Mouse (Mus musculus): ENCODE results near the gene Pimreg. TPM values are rescaled to one million over a fixed set of nuclear protein-coding genes. Genes with fewer than 3 reads are reported as not detected.

The Pimreg gene
- polyA plus RNA-seq, 1 experiment from 2014 or later, result 131 TPM

DNA sequence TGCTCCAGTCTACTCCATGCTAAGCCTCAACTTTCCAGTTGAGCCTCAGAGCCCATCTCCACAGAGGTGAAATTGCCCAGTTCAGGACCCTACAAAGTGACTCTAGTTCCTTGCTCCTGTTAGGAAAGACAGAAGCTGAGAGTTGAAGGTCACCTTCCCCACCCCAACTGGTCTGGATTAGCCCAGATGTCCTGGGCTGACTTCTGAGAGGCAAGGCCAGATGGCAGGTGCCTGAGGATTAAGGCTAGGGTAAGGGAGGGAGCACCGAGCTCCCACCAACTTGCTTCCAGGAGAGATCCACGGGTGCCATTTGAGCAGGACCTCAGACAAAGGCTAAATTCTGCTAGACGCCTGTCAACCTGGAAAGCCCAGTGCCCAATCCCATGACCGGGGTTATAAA lies 9.7 kb upstream of the Pimreg start:
- H3K36me3 ChIP-seq, result no peaks in the 10 kb centered on the region
- H3K9me3 ChIP-seq (replicated peaks), result no peaks in the 10 kb centered on the region
- H3K27ac ChIP-seq, result no peak overlapping the region
- H3K4me2 ChIP-seq, result no peak overlapping the region
- H3K27me3 ChIP-seq, result peaks cover 37% of the 10 kb centered on the region
- no peak overlapping the region for H3K4me3 ChIP-seq (replicated peaks)
- WGBS, result 86% methylated on average over 4 of the region's 4 CpGs
- ATAC-seq (replicated peaks; ENCODE audit: low FRiP score), result no peak
- H3K9ac ChIP-seq, result no peak overlapping the region
- H3K4me1 ChIP-seq, result 0 out of 2 replicates have a peak, but pooled peaks cover 4% of the 10 kb centered on the region

DNA sequence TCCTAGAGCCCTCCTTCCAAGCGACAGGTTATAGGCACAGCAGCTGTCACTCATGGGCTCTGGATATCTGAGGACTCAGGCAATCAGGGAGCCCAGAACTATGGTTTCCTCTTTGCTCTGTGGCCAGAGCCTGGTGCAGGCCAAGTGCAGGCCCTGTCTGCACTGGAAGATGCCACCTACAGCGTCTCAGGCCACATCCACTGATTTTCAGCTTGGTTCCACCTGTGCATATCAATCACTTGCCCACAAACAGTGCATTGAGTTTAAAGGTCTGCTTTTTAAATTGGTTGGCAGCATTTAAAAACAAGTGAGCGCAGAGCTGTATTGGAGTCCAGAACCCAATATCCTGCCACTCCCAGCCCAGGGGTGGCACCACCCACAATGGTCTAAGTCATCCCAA lies 9.2 kb upstream of the Pimreg start:
- WGBS, result 93% methylated on average over 3 of the region's 3 CpGs
- Histone ChIP-seq H3K9me3 (replicated peaks) (no peaks in the 10 kb centered on the region), H3K4me2 (no peak overlapping the region), H3K4me3 (replicated peaks) (no peak overlapping the region), H3K27ac (no peak overlapping the region), H3K9ac (no peak overlapping the region), H3K36me3 (no peaks in the 10 kb centered on the region), H3K4me1 (0 out of 2 replicates have a peak, but pooled peaks cover 4% of the 10 kb centered on the region), H3K27me3 (peaks cover 34% of the 10 kb centered on the region)
- ATAC-seq (replicated peaks; ENCODE audit: low FRiP score), result no peak

GRCm38 (mm10) chr11:72037409-72037808 lies 4.4 kb upstream of the Pimreg start, which contains the start of gene Aipl1:
Aipl1 (minus strand) TSS chr11:72037509.
- Histone ChIP-seq H3K4me3 (replicated peaks) (no peak within 1 kb of the TSS), H3K9me3 (replicated peaks) (no peaks in the 10 kb centered on the region), H3K27ac (no peak within 1 kb of the TSS), H3K27me3 (peaks cover 14% of the 10 kb centered on the region), H3K4me2 (no peak within 1 kb of the TSS), H3K36me3 (no peaks in the 10 kb centered on the region), H3K4me1 (peaks cover 14% of the 10 kb centered on the region), H3K9ac (no peak within 1 kb of the TSS)
- 68% methylated on average over 4 of the region's 4 CpGs for WGBS
- ATAC-seq (replicated peaks; ENCODE audit: low FRiP score), result no peak

GRCm38 (mm10) chr11:72037996-72038395 lies 3.8 kb upstream of the Pimreg start:
- peaks cover 19% of the 10 kb centered on the region for H3K4me1 ChIP-seq
- H3K4me3 ChIP-seq (replicated peaks), result no peak overlapping the region
- no peak overlapping the region for H3K9ac ChIP-seq
- H3K27me3 ChIP-seq, result peaks cover 14% of the 10 kb centered on the region
- H3K27ac ChIP-seq, result no peak overlapping the region
- no peaks in the 10 kb centered on the region for H3K36me3 ChIP-seq
- H3K9me3 ChIP-seq (replicated peaks), result no peaks in the 10 kb centered on the region
- ATAC-seq (replicated peaks; ENCODE audit: low FRiP score), result no peak
- 7% methylated on average over 4 of the region's 4 CpGs for WGBS
- no peak overlapping the region for H3K4me2 ChIP-seq

DNA sequence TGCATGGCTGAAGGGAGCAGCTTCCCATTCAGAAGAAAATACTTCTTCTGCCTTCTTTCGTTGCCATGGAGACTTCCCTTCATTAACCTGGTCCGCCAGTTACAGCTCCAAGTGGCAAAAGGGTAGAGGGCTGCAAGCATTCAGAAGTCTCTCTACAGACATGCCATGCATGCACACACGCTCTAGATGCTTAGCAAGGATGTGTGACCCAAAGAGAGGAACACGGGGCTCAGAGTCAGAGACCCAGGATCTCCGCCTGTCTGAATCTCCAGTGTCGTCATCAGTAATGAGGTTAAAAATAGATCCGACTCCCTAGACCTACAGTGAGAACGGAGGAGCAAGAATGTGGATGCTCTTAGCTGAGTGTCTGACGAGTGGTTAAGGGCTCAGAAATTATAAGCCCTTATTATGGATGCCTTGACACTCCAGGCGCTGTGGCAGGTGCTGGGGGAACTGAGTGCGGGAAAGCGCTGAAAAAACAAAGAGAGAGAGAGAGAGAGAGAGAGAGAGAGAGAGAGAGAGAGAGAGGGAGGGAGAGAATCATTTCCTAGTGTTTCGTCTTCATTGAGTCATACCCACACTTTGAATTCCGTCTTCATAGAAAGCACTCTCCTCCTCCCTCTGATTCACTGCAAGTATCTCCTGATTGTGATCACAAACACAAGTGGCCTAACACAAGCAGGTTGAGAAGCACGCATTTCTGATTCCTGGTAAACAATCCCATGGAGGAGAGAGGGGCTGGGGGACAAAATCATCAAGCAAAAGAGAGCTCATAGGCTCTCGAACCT lies 2.0 kb upstream of the Pimreg start:
- no peak overlapping the region for H3K4me3 ChIP-seq (replicated peaks)
- no peak overlapping the region for H3K27ac ChIP-seq
- H3K9me3 ChIP-seq (replicated peaks), result no peaks in the 10 kb centered on the region
- WGBS, result 41% methylated on average over 16 of the region's 16 CpGs
- peaks cover 14% of the 10 kb centered on the region for H3K27me3 ChIP-seq
- H3K4me1 ChIP-seq, result peaks cover 37% of the 10 kb centered on the region
- H3K9ac ChIP-seq, result no peak overlapping the region
- H3K4me2 ChIP-seq, result no peak overlapping the region
- ATAC-seq (replicated peaks; ENCODE audit: low FRiP score), result no peak
- peaks cover 2% of the 10 kb centered on the region for H3K36me3 ChIP-seq

DNA sequence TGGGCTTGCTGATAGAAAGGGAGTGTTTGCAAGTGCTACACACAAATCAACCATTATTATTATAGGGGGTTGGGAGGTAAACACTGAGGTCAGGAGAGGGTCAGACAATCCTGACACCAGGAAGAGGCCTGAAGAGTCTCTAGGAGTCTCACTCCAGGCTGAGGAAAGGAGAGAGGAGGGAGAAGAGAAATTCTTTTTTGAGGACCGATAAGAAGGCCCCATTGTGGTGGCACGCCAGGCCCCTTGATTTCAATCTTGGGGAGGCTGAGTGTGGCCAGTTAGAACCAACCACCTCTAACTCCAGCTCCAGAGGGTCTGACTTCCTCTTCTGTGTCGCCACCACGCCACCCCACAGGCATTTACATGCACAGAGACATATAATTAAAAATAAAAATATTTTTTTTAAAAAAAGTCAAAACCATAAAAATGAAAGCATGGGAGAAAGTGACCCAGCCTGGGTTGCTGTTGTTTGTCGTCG lies 503 bp upstream of the Pimreg start:
- peak; percentile 3; the same call in 1 of the 2 replicates for ATAC-seq (replicated peaks; ENCODE audit: low FRiP score)
- WGBS, result 13% methylated on average over 6 of the region's 6 CpGs

DNA sequence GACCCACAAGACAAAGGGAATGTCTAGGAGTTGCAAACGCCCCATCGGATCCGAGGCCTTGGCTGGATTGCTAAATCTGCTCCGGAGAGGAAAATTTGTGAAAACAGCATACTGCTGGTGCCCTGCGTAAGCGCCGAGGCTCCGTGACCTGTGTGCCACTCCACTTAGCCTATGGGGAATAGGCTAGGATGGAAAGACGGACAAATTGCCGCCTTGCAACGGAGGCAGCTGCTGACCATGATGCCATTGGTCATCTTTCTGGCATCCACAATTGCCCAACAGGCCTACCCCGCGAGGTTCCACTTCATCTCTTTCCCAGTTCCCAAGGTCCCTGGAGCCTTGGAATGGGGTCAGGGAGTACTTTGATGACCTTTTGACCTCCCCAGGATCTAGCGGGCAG lies 799 bp downstream of the Pimreg start:
- Histone ChIP-seq H3K36me3 (peaks cover 28% of the 10 kb centered on the region), H3K9ac (peak overlapping the region; percentile 59), H3K4me3 (replicated peaks) (peak overlapping the region; percentile 68), H3K4me2 (peak overlapping the region; percentile 88), H3K9me3 (replicated peaks) (no peaks in the 10 kb centered on the region), H3K4me1 (peaks cover 40% of the 10 kb centered on the region), H3K27me3 (peaks cover 14% of the 10 kb centered on the region), H3K27ac (peak overlapping the region; percentile 13; the same call in 1 of the 2 replicates)
- WGBS, result under 1% methylated on average over 14 of the region's 14 CpGs
- ATAC-seq (replicated peaks; ENCODE audit: low FRiP score), result peak; percentile 9; the same call in 1 of the 2 replicates

More for the DNA sequence above, 503 bp upstream of the Pimreg start:
- Histone ChIP-seq H3K9me3 (replicated peaks) (no peaks in the 10 kb centered on the region), H3K36me3 (peaks cover 17% of the 10 kb centered on the region), H3K4me3 (replicated peaks) (peak overlapping the region; percentile 68), H3K27me3 (peaks cover 14% of the 10 kb centered on the region), H3K4me1 (peaks cover 40% of the 10 kb centered on the region), H3K9ac (peak overlapping the region; percentile 45), H3K27ac (peak overlapping the region; percentile 70), H3K4me2 (peak overlapping the region; percentile 88)

DNA sequence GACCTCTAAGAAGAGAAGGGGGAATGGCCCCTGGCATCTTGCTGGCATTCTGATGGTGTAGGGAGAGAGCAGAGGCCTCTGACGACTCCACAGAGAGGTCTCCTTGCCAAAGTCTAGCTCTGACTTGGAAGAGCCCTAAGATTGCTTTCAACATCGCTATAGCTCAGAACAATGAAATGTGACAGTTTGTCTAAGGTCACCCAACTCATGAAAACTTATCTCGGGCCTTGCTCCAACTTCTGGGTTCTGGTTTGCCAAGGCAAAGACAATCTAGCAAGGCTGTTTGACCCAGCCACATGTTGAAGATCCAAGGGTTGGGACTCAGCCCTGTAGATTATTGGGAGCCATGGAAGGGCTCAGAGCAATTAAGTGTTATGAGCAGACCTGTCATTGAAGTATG lies 2.4 kb downstream of the Pimreg start:
- H3K27me3 ChIP-seq, result peaks cover 4% of the 10 kb centered on the region
- H3K27ac ChIP-seq, result no peak overlapping the region
- H3K4me3 ChIP-seq (replicated peaks), result no peak overlapping the region
- peak overlapping the region; percentile 88 for H3K4me2 ChIP-seq
- no peak for ATAC-seq (replicated peaks; ENCODE audit: low FRiP score)
- no peak overlapping the region for H3K9ac ChIP-seq
- H3K4me1 ChIP-seq, result peaks cover 40% of the 10 kb centered on the region
- peaks cover 36% of the 10 kb centered on the region for H3K36me3 ChIP-seq
- H3K9me3 ChIP-seq (replicated peaks), result no peaks in the 10 kb centered on the region
- 83% methylated on average over 3 of the region's 3 CpGs for WGBS

DNA sequence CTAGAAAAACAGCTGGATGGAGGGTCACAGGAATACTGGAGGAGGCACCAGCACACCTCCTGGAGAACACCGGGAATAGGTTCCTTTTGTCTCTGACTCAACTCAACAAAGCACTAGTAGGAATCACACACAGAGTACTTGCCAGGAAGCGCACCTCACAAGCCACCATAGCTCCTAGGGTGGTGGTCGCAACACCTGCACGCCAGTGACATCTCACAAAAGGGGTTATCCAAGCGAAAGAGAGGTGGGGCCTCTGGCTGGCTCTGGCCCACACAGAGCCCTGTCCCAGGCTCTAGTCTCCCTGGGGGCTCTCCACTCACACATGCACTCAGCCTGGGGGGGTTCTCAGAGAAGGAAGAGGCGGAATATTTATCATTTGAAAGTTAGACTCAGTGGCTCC lies 6.9 kb downstream of the Pimreg start:
- Histone ChIP-seq H3K36me3 (peaks cover 36% of the 10 kb centered on the region), H3K9me3 (replicated peaks) (no peaks in the 10 kb centered on the region)
- 71% methylated on average over 6 of the region's 6 CpGs for WGBS

GRCm38 (mm10) chr11:72049171-72049759 lies 7.4 kb downstream of the Pimreg start:
- Histone ChIP-seq H3K9ac (no peak overlapping the region), H3K36me3 (peaks cover 36% of the 10 kb centered on the region), H3K9me3 (replicated peaks) (no peaks in the 10 kb centered on the region), H3K27ac (no peak overlapping the region), H3K4me1 (peaks cover 33% of the 10 kb centered on the region), H3K4me3 (replicated peaks) (no peak overlapping the region), H3K27me3 (peaks cover 47% of the 10 kb centered on the region), H3K4me2 (no peak overlapping the region)
- 78% methylated on average over 8 of the region's 8 CpGs for WGBS
- no peak for ATAC-seq (replicated peaks; ENCODE audit: low FRiP score)

More for the DNA sequence above, 6.9 kb downstream of the Pimreg start:
- H3K4me3 ChIP-seq (replicated peaks), result no peak overlapping the region
- no peak overlapping the region for H3K27ac ChIP-seq
- peaks cover 43% of the 10 kb centered on the region for H3K27me3 ChIP-seq
- no peak for ATAC-seq (replicated peaks; ENCODE audit: low FRiP score)
- no peak overlapping the region for H3K4me2 ChIP-seq
- H3K4me1 ChIP-seq, result peaks cover 38% of the 10 kb centered on the region
- no peak overlapping the region for H3K9ac ChIP-seq

DNA sequence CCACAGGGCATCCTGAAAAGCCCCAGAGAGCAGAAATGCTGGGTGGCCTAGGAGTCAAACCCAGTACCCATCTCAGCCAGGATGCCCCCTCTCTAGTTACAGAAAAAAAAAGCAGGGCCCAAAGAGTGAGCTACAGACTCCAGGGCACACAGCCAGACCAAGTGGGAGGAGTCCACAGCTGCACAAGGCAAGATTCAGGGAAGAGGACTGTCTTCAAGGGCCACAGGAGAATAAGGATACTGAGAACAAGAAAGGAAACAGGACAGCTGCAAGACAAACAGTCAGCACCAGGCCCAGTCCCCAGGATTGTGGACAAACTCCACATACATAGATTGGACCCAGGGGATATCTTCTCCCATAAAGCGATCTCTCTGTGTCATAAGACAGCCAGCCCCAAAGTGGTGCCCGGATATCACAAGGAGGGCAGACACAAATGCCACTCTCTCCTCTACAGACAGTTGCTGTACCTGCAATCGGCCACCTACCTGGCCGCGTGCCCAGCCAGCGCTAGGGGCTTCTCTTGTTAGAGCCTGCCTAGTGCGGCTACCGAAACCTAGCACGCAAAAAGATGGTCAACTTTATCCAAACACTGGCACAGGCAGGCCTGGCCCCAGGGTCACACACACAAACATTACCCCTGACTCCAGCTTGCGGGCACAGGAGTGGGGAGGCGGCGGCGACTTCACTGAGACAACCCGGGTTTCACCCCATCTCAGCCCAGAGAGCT lies 8.5 kb downstream of the Pimreg start:
- peak overlapping the region; percentile 91 for H3K4me2 ChIP-seq
- H3K36me3 ChIP-seq, result peaks cover 29% of the 10 kb centered on the region
- 16% methylated on average over 14 of the region's 14 CpGs for WGBS
- peak overlapping the region; percentile 50 for H3K4me3 ChIP-seq (replicated peaks)
- no peak overlapping the region for H3K27ac ChIP-seq
- H3K9ac ChIP-seq, result 0 out of 2 replicates have a peak overlapping the region, but pooled peaks have one; percentile 37
- peaks cover 47% of the 10 kb centered on the region for H3K27me3 ChIP-seq
- H3K4me1 ChIP-seq, result peaks cover 24% of the 10 kb centered on the region
- no peak for ATAC-seq (replicated peaks; ENCODE audit: low FRiP score)
- no peaks in the 10 kb centered on the region for H3K9me3 ChIP-seq (replicated peaks)

Data from kidney, embryonic 15.5 days (tissue).